Mouse (Mus musculus): ENCODE results near the gene Ncl.
"Not testable (repeated sequence)": the region's sequence is repeated elsewhere in the genome, so short reads cannot be mapped to it uniquely, and the experiment has no call there.

The Ncl gene

GRCm38 (mm10) chr1:86359798-86360179 is 589 bp upstream of the Ncl start:
- no peak for DNase-seq (ENCODE audit: low spot score)

GRCm38 (mm10) chr1:86358229-86358905 is 833 bp downstream of the Ncl start:
- no peak for DNase-seq (ENCODE audit: low spot score)

- no peak for DNase-seq (ENCODE audit: low spot score)
Measured at GRCm38 (mm10) chr1:86354186-86354585, 5.0 kb downstream of the Ncl start.

GRCm38 (mm10) chr1:86350576-86350975 is 8.6 kb downstream of the Ncl start:
- DNase-seq (ENCODE audit: low spot score) = no peak

GRCm38 (mm10) chr1:86349696-86350095 is 9.5 kb downstream of the Ncl start:
- no peak for DNase-seq (ENCODE audit: low spot score)

- DNase-seq (ENCODE audit: low spot score) = no peak
Measured at GRCm38 (mm10) chr1:86349201-86349600, 10.0 kb downstream of the Ncl start.

GRCm38 (mm10) chr1:86348801-86349200 is 10.4 kb downstream of the Ncl start:
- no peak for DNase-seq (ENCODE audit: low spot score)

- no peak for DNase-seq (ENCODE audit: low spot score)
Measured at GRCm38 (mm10) chr1:86348083-86348482, 11.1 kb downstream of the Ncl start.

GRCm38 (mm10) chr1:86347716-86348045 is 11.5 kb downstream of the Ncl start:
- DNase-seq (ENCODE audit: low spot score) = no peak

- DNase-seq (ENCODE audit: low spot score) = no peak
Measured at GRCm38 (mm10) chr1:86346851-86347715, 12.1 kb downstream of the Ncl start.

GRCm38 (mm10) chr1:86345956-86346355 is 13.2 kb downstream of the Ncl start:
- no peak for DNase-seq (ENCODE audit: low spot score)

- no peak for DNase-seq (ENCODE audit: low spot score)
Measured at GRCm38 (mm10) chr1:86345069-86345468, 14.1 kb downstream of the Ncl start.

GRCm38 (mm10) chr1:86343969-86344861 is 15.0 kb downstream of the Ncl start:
- peak; percentile 72 for DNase-seq (ENCODE audit: low spot score)

GRCm38 (mm10) chr1:86343087-86343645 is 16.0 kb downstream of the Ncl start:
- no peak for DNase-seq (ENCODE audit: low spot score)

- DNase-seq (ENCODE audit: low spot score) = no peak
Measured at GRCm38 (mm10) chr1:86342371-86342770, 16.8 kb downstream of the Ncl start.

GRCm38 (mm10) chr1:86341096-86341495 is 18.1 kb downstream of the Ncl start:
- not testable (repeated sequence) for DNase-seq (ENCODE audit: low spot score)

- DNase-seq (ENCODE audit: low spot score) = peak; percentile 80
Measured at GRCm38 (mm10) chr1:86339156-86339812, 19.9 kb downstream of the Ncl start.

- DNase-seq (ENCODE audit: low spot score) = no peak
Measured at GRCm38 (mm10) chr1:86336330-86336729, 22.9 kb downstream of the Ncl start.

GRCm38 (mm10) chr1:86320822-86321413 is 38.3 kb downstream of the Ncl start:
- no peak for DNase-seq (ENCODE audit: low spot score)

GRCm38 (mm10) chr1:86313772-86314125 is 45.5 kb downstream of the Ncl start:
- DNase-seq (ENCODE audit: low spot score) = no peak

GRCm38 (mm10) chr1:86313096-86313771 is 46.0 kb downstream of the Ncl start:
- DNase-seq (ENCODE audit: low spot score) = no peak

All from T-cell, adult 2 months (primary cell).